Mouse (Mus musculus) effector memory CD4-positive, alpha-beta T cell, adult 5 months (primary cell): ENCODE data around the gene Tpsb2. TPM values are rescaled to one million over a fixed set of nuclear protein-coding genes. Genes with fewer than 3 reads are reported as not detected.

Experiments used
- polyA plus RNA-seq: library from polyadenylated mRNA; unstranded; fragments of 100-300 nt; shearing (Covaris generic); gene quantifications from one replicate; pipeline ENCODE4 v1.2.1, GENCODE M21; 2017

The Tpsb2 gene
- not detected for polyA plus RNA-seq

GRCm38 (mm10) chr17:25366005-25366404, at the start of gene Tpsb2:
Tpsb2 (plus strand) TSS chr17:25366305.

DNA sequence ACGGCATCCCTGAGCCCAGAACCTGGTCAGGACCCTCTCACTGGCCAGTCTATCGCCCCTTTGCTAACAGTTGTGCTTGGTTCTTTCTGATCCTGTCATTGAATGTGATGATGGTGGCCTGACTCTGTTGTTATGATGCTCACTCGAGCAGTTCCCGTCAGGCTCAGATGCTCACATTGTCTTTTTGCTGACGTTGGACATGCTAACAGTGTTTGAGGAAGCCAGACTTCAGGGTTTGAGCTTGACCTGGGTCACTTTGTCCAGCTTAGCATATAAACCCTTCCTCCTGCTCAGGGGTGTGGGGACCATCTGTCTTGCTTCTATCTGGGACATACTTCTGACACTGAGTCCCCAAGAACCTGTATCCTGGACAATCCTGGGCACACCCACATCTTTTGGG, 47.8 kb upstream of the Tpsb2 start, which contains the start of gene Prss29:
Gene Prss29 (plus strand): TSS at position 301 of the 400 bp plus-strand sequence.

GRCm38 (mm10) chr17:25345462-25345861, 20.6 kb upstream of the Tpsb2 start, which contains the start of gene Tpsab1:
Tpsab1 (minus strand) TSS chr17:25345562.

GRCm38 (mm10) chr17:25368973-25369372, 2.9 kb downstream of the Tpsb2 start, which contains the start of gene Tpsg1:
Tpsg1 (plus strand) TSS chr17:25369273.

Other genes with a start within 250 kb of the Tpsb2 start
- not detected for gene Ptx4, start 245.5 kb upstream of the Tpsb2 start, polyA plus RNA-seq
- gene Clcn7, start 232.9 kb upstream of the Tpsb2 start, polyA plus RNA-seq: 25.9 TPM
- gene Ccdc154, start 203.8 kb upstream of the Tpsb2 start, polyA plus RNA-seq: not detected
- not detected for gene Gm38655, start 190.8 kb upstream of the Tpsb2 start, polyA plus RNA-seq
- gene BC003965, start 181.8 kb upstream of the Tpsb2 start, polyA plus RNA-seq: 14.2 TPM
- 53.7 TPM for gene Unkl, start 177.9 kb upstream of the Tpsb2 start, polyA plus RNA-seq
- gene Gnptg, start 126.2 kb upstream of the Tpsb2 start, polyA plus RNA-seq: 117 TPM
- gene Tsr3, start 126.1 kb upstream of the Tpsb2 start, polyA plus RNA-seq: 33.9 TPM
- 199 TPM for gene Baiap3, start 109.9 kb upstream of the Tpsb2 start, polyA plus RNA-seq
- 629 TPM for gene Ube2i, start 91.7 kb upstream of the Tpsb2 start, polyA plus RNA-seq
- gene Prss34, start 67.9 kb upstream of the Tpsb2 start, polyA plus RNA-seq: not detected
- not detected for gene Prss28, start 57.7 kb upstream of the Tpsb2 start, polyA plus RNA-seq
- not detected for gene Prss29, start 47.7 kb upstream of the Tpsb2 start, polyA plus RNA-seq
- gene Tpsab1, start 20.7 kb upstream of the Tpsb2 start, polyA plus RNA-seq: not detected
- not detected for gene Tpsg1, start 3.0 kb downstream of the Tpsb2 start, polyA plus RNA-seq
- gene Cacna1h, start 67.5 kb downstream of the Tpsb2 start, polyA plus RNA-seq: 0.05 TPM
- gene Tekt4, start 88.3 kb downstream of the Tpsb2 start, polyA plus RNA-seq: not detected
- gene Sstr5, start 131.0 kb downstream of the Tpsb2 start, polyA plus RNA-seq: not detected
- 0.16 TPM for gene Sox8, start 204.4 kb downstream of the Tpsb2 start, polyA plus RNA-seq
- gene Lmf1, start 212.8 kb downstream of the Tpsb2 start, polyA plus RNA-seq: 15.5 TPM